Mouse (Mus musculus) neural tube, embryonic 11.5 days (tissue): ENCODE data around the gene Gcnt1. TPM values are rescaled to one million over a fixed set of nuclear protein-coding genes. Genes with fewer than 3 reads are reported as not detected.

ENCODE experiments used
- ATAC-seq: fragments of 200-750 bp; cut with Nextera tagmentation; 2 replicates; pipeline ENCODE4 v1.8.0; 2017; ENCODE audit warnings: moderate number of reproducible peaks, mild to moderate bottlenecking, moderate TSS enrichment, moderate library complexity; ENCODE audit not compliant: insufficient read depth, low FRiP score, low TSS enrichment
- DNase-seq: peaks from one replicate; pipeline ENCODE4 v3.0.0-alpha.2; 2015; ENCODE audit warnings: low spot score
- H3K27ac ChIP-seq: fragments of 300-500 bp; sonication (generic); 2 replicates; pipeline ENCODE4 v1.5.1; 2014; ENCODE audit warnings: low read depth, mild to moderate bottlenecking, low read length
- H3K27me3 ChIP-seq: fragments of 300-500 bp; sonication (generic); 2 replicates; pipeline ENCODE4 v1.6.1; 2014; ENCODE audit warnings: mild to moderate bottlenecking, low read length, mixed read lengths; ENCODE audit not compliant: control insufficient read depth, insufficient read depth
- H3K36me3 ChIP-seq: fragments of 300-500 bp; sonication (generic); 2 replicates; pipeline ENCODE4 v1.6.1; 2014; ENCODE audit warnings: mild to moderate bottlenecking, low read length, moderate library complexity, mixed read lengths; ENCODE audit not compliant: control insufficient read depth, insufficient read depth
- H3K4me1 ChIP-seq: fragments of 300-500 bp; sonication (generic); 2 replicates; pipeline ENCODE4 v1.6.1; 2014; ENCODE audit warnings: low read length, mixed read lengths; ENCODE audit not compliant: control insufficient read depth, insufficient read depth
- H3K4me2 ChIP-seq: fragments of 300-500 bp; sonication (generic); 2 replicates; pipeline ENCODE4 v1.6.1; 2014; ENCODE audit warnings: low read depth, mild to moderate bottlenecking, moderate library complexity
- H3K4me3 ChIP-seq: fragments of 300-500 bp; sonication (generic); 2 replicates; pipeline ENCODE4 v1.5.1; 2014; ENCODE audit warnings: low read depth, low read length
- H3K9ac ChIP-seq: fragments of 300-500 bp; sonication (generic); 2 replicates; pipeline ENCODE4 v1.6.1; 2014; ENCODE audit warnings: mild to moderate bottlenecking, low read length
- H3K9me3 ChIP-seq: fragments of 300-500 bp; sonication (generic); 2 replicates; pipeline ENCODE4 v1.6.1; 2016; ENCODE audit warnings: low read length; ENCODE audit not compliant: control insufficient read depth
- WGBS: fragments of 180-500 bp; shearing (Covaris S2); extraction: QIAGEN DNeasy Blood & Tissue Kit; methylation state at CpG from one replicate; pipeline ENCODE4 v1.1.7; 2014; 5-methylcytosine and 5-hydroxymethylcytosine counted together
- polyA plus RNA-seq: library from polyadenylated mRNA; unstranded; fragments of >200 nt; fragmentation: Nextera tagmentation; extraction: Ambion mirVana; gene quantifications from 2 replicates; pipeline ENCODE4 v1.2.1, GENCODE M21; 2014

The Gcnt1 gene
- polyA plus RNA-seq, 1 experiment from 2014 or later = 9.6 TPM

DNA sequence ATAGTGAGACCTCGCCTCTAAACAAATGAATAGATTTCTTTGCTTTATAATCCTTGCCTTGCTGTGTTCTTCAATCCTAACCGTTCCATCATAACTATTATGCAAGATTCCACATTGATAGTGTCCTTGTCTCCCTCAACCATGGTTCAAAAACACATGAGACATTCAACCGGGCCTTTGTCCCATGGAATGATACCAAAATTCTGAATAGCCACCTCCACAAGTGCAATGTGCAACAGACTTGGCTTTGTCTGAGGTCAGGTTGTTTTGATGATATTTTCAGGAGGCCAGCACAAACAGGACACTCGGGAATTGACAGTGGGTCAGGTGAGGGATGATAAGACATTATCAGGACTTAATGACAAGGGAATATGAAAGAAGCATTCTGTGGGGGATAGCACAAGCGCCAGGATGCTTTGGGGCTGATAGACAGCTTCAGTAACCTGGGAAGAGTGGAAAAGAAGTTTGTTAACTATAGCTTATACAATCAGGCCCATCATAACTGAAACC lies 59.9 kb downstream of the Gcnt1 start:
- H3K4me3 ChIP-seq = no peak overlapping the region
- 90% methylated on average over 5 of the region's 5 CpGs for WGBS

DNA sequence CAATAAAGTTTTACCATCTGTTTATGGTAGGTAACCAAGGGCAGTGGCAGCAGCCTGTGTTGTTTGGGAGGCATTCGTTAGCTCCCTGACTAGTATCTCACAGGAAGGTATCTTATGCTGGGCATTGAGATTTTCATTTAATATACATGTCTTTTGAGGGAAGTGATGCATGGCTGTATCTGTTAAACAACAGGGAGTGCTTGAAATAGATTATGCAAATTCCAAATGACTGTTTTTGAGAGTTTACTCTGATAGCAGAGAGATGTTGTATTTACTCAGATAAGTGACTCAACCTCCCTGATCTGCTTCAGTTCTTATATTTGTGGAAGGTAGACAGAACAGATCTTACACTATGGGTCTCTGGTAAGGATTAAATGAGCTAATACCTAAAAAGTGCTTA lies 61.1 kb downstream of the Gcnt1 start:
- Histone ChIP-seq H3K9ac (no peak overlapping the region), H3K4me1 (no peaks in the 10 kb centered on the region), H3K36me3 (no peaks in the 10 kb centered on the region), H3K9me3 (no peaks in the 10 kb centered on the region), H3K27ac (no peak overlapping the region), H3K4me2 (no peak overlapping the region), H3K4me3 (no peak overlapping the region), H3K27me3 (no peaks in the 10 kb centered on the region)
- no peak for DNase-seq
- ATAC-seq = no peak
- WGBS = 62% methylated on average over 1 of the region's 1 CpGs

More for the DNA sequence above, 59.9 kb downstream of the Gcnt1 start:
- DNase-seq (no peak), ATAC-seq (no peak)
- Histone ChIP-seq H3K4me1 (no peaks in the 10 kb centered on the region), H3K4me2 (no peak overlapping the region), H3K36me3 (no peaks in the 10 kb centered on the region), H3K27me3 (no peaks in the 10 kb centered on the region), H3K9ac (no peak overlapping the region), H3K9me3 (no peaks in the 10 kb centered on the region), H3K27ac (no peak overlapping the region)

DNA sequence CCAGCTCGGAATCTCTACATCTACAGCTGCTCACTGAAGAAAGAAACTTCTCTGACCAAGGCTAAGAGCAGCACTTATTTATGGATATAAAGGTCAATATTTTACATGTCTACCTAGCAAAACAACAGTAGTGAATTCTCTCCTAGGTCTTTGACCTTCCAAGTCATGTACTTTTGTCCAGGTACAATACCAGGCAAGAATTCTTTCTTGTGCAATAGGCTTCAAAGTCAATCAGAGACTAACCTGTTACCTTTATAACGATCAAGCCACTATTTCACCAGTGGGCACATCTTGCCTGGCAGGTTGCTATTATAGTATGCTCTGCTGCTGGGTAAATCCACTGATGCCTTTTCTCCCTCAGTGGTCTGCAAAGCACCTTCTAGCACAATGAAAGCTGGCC lies 61.6 kb downstream of the Gcnt1 start:
- Histone ChIP-seq H3K9me3 (no peaks in the 10 kb centered on the region), H3K4me1 (no peaks in the 10 kb centered on the region), H3K4me2 (no peak overlapping the region), H3K36me3 (no peaks in the 10 kb centered on the region), H3K27me3 (no peaks in the 10 kb centered on the region), H3K27ac (no peak overlapping the region), H3K9ac (no peak overlapping the region), H3K4me3 (no peak overlapping the region)
- ATAC-seq = no peak
- 75% methylated on average over 2 of the region's 2 CpGs for WGBS
- DNase-seq = no peak

DNA sequence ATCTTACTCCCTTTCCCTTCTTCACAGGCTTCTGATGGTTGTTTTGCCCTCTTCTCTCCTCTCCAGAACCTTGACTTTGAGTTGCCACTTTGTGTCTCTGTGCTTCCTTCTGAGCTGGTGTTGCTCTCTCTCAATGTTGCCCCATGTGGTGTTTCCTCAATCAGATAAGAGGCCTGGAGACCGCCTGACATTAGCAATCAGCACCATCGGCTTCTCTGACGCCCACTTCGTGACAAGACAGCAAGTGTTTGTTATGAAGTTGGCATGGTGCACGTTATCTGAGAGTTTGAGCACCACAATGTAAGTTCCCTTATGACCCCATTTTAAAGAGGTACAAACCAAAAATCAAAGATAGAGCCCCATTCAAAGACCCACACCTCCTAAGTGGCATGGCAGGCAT lies 76.6 kb downstream of the Gcnt1 start:
- WGBS = 85% methylated on average over 5 of the region's 5 CpGs
- Histone ChIP-seq H3K4me1 (no peaks in the 10 kb centered on the region), H3K27me3 (no peaks in the 10 kb centered on the region), H3K36me3 (no peaks in the 10 kb centered on the region), H3K9me3 (no peaks in the 10 kb centered on the region), H3K4me2 (no peak overlapping the region), H3K27ac (no peak overlapping the region), H3K4me3 (no peak overlapping the region), H3K9ac (no peak overlapping the region)
- DNase-seq (no peak), ATAC-seq (no peak)

DNA sequence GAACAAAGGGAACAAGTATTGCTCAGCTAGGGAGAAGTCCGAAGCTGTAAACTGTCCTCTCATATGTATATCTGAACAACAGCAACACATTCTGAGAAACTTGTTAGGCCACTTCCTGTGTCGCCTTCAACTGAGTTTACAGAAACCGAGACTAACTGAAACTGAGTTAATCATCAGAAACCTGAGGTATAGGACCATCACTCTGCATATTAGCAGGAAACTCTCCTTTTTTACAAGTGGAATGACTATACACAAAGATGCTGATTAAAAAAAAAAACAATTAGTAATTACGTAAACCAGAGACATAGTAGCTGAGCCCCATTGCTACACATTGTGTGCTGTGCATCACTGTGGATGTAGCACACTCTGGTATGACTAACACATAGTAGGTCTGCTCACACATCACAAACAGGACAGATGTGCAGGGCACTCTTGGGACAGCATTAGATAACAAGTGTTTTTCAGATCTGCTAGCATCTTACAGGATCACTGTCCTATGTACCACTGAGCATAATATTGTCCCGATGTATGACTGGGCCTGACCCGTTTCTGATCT lies 77.4 kb downstream of the Gcnt1 start:
- no peaks in the 10 kb centered on the region for H3K27me3 ChIP-seq
- no peak overlapping the region for H3K4me3 ChIP-seq
- no peak overlapping the region for H3K27ac ChIP-seq
- H3K4me1 ChIP-seq = no peaks in the 10 kb centered on the region
- H3K9ac ChIP-seq = no peak overlapping the region
- DNase-seq = no peak
- ATAC-seq = no peak
- no peak overlapping the region for H3K4me2 ChIP-seq
- H3K9me3 ChIP-seq = no peaks in the 10 kb centered on the region
- 89% methylated on average over 6 of the region's 6 CpGs for WGBS
- H3K36me3 ChIP-seq = no peaks in the 10 kb centered on the region

DNA sequence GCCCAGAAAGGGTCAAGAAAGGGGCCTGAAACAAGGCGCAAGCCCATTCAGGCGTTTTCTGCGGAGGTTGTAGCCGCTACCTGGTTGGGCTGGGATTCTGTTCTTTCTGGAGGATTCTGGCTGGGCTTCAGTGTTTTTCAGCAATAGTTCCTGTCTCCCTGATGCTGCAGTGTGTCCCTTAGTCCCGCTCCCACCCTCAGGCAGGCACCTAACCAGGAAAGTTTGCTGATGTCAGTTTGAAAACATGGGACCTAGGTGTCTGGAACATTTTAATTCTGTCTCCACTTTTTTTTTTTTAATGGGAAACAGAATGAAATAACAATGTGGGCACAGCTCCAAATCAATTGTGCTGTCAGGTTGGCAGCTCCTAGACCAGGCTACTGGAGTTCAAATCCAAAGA lies 78.5 kb downstream of the Gcnt1 start:
- H3K36me3 ChIP-seq = no peaks in the 10 kb centered on the region
- no peaks in the 10 kb centered on the region for H3K27me3 ChIP-seq
- no peak for DNase-seq
- ATAC-seq = no peak
- H3K4me1 ChIP-seq = no peaks in the 10 kb centered on the region
- WGBS = 90% methylated on average over 5 of the region's 5 CpGs
- H3K27ac ChIP-seq = no peak overlapping the region
- no peak overlapping the region for H3K4me2 ChIP-seq
- H3K4me3 ChIP-seq = no peak overlapping the region
- H3K9me3 ChIP-seq = no peaks in the 10 kb centered on the region
- H3K9ac ChIP-seq = no peak overlapping the region

DNA sequence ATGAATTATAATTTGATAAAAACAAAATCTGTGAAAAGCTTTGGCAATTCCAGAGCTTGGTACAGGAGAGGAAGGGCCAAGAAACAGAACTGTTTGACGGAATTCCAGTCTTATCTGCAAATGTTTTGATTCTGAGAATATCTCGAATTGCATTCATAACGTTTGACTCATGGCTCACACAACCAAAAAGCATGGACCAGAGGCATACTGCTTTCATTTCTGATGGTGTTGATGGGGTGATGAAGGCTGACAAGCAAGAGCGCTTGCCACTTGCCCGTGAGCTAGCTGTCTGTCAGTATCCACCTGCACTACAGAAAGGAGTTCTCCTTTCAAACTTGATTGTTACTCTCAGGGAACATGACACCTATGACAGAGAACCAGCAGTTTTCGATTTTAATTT lies 83.1 kb downstream of the Gcnt1 start:
- ATAC-seq = no peak

DNA sequence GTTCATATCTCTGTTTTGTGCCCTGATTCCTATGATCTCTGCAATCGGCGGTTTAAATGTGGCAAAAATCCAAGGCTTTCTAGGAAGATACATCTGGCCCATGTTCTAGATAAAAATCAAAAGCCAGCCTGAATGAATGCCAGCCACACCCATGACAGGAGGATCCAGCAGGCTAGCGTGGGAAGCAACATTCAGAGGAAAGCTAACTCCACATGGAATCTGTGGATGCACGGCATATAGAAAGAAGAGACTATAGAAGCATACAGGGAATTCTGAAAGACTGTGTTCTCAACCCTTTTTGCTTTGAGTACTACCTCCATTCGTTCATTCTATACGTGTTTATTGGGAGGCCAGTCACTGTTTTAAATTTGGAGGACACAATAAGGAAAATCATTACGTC lies 86.6 kb downstream of the Gcnt1 start:
- Histone ChIP-seq H3K9me3 (no peaks in the 10 kb centered on the region), H3K27me3 (no peaks in the 10 kb centered on the region), H3K9ac (no peak overlapping the region), H3K27ac (no peak overlapping the region), H3K4me2 (no peak overlapping the region), H3K4me1 (no peaks in the 10 kb centered on the region), H3K4me3 (no peak overlapping the region), H3K36me3 (no peaks in the 10 kb centered on the region)
- WGBS = 89% methylated on average over 7 of the region's 7 CpGs
- DNase-seq (no peak), ATAC-seq (no peak)

More for the DNA sequence above, 83.1 kb downstream of the Gcnt1 start:
- no peak for DNase-seq
- no peak overlapping the region for H3K4me3 ChIP-seq
- H3K36me3 ChIP-seq = no peaks in the 10 kb centered on the region
- no peaks in the 10 kb centered on the region for H3K9me3 ChIP-seq
- H3K9ac ChIP-seq = no peak overlapping the region
- H3K27me3 ChIP-seq = no peaks in the 10 kb centered on the region
- no peak overlapping the region for H3K4me2 ChIP-seq
- no peaks in the 10 kb centered on the region for H3K4me1 ChIP-seq
- H3K27ac ChIP-seq = no peak overlapping the region
- 91% methylated on average over 6 of the region's 6 CpGs for WGBS

DNA sequence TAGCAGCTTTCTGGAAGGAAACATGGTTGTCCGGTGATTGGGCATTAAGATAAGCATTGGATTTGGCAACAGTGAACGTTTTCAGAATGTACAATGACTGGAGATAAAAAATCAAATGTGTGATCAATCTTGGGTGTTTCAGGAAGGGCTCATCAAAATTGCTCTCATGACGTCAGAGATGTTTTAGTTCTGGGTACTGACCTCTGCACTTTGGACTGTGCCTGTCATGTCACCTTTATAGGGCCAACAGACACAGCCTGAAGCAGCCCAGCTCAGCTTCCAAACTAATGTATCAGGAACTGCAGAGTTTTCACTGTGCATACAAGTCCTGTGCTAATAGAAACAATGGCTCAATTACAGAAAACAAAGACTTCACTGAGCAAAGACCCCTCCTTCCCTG lies 89.3 kb downstream of the Gcnt1 start:
- WGBS = 77% methylated on average over 3 of the region's 3 CpGs
- no peak overlapping the region for H3K4me2 ChIP-seq
- H3K4me3 ChIP-seq = no peak overlapping the region
- ATAC-seq (no peak), DNase-seq (no peak)
- H3K27ac ChIP-seq = no peak overlapping the region
- H3K4me1 ChIP-seq = no peaks in the 10 kb centered on the region
- H3K9ac ChIP-seq = no peak overlapping the region
- no peaks in the 10 kb centered on the region for H3K36me3 ChIP-seq
- no peaks in the 10 kb centered on the region for H3K9me3 ChIP-seq
- no peaks in the 10 kb centered on the region for H3K27me3 ChIP-seq
